In the genomic region with DNA sequence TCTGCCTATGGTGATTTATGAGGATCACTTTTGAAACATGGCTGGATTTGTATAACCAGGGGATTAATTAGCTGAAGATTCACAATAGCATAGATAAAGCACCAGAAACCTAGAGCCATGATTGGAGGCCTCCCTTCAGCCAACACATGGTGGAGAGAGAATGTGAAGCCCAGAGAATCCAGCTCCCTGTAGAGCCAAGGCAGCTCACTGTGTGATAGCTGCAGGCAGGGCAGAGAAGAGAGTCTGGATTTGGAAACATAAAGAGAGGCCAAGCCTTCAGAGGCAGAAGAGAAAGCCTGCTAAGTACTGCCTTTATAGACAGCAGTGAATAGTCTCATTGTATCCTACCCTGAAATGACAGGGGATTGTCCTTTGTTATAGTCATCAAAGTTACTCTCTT, we compare ENCODE assay signal across 15 mouse cellular contexts.
DNase-seq lines count a peak whose midpoint lies in the region; ATAC-seq lines count a peak whose summit lies in the region.
"Had no signal": no experiment of that assay in that cellular context is flagged by ENCODE, and none has a peak within 500 bp of the region (broad histone marks: within the 10 kb centered on the region; RNA-seq: fewer than 3 reads in every experiment).

No protein-coding gene starts in this region.

- peak overlapping the region; percentile 60; the same call in 1 of the 2 replicates for H3K27ac ChIP-seq in forebrain, embryonic 10.5 days
- no peak overlapping the region for H3K27ac ChIP-seq in forebrain, embryonic 15.5 days (replicated peaks)
- no peak overlapping the region for H3K27ac ChIP-seq in hindbrain, embryonic 11.5 days (ENCODE audit: low read depth, low read length)
- 0 out of 2 replicates have a peak overlapping the region, but pooled peaks have one; percentile 24 for H3K27ac ChIP-seq in midbrain, embryonic 15.5 days
- H3K27ac ChIP-seq: gastrocnemius, adult 2 months; heart, adult 2 months; intestine, embryonic 15.5 days; liver, embryonic 14.5 days had no signal

- DNase-seq in forebrain, embryonic 10.5 days (ENCODE audit: extremely low spot score, low spot score): no peak
- DNase-seq in embryo, embryonic 11 days: peak; percentile 7
- DNase-seq in hindbrain, embryonic 11.5 days (ENCODE audit: low spot score): peak; percentile 7
- no peak for DNase-seq in left cerebral cortex, adult 8-10 months (ENCODE audit: low spot score in 2 of 2)
- no peak for DNase-seq in cerebellum, adult 18-20 months
- no peak for DNase-seq in T-cell, adult 2 months (ENCODE audit: low spot score)
- DNase-seq: adrenal gland, postnatal 14 days; gastrocnemius, adult 2 months; heart, adult 2 months; kidney, postnatal 10 days had no signal

- ATAC-seq in forebrain, embryonic 15.5 days (replicated peaks): no peak
- no peak for ATAC-seq in hindbrain, embryonic 11.5 days (ENCODE audit: low FRiP score)
- ATAC-seq in midbrain, embryonic 15.5 days (replicated peaks): 0 out of 2 replicates have a peak, but pooled peaks have one; percentile 40
- ATAC-seq: intestine, embryonic 15.5 days; Patski had no signal

- H3K4me2 ChIP-seq in forebrain, embryonic 15.5 days (replicated peaks): no peak overlapping the region
- no peak overlapping the region for H3K4me2 ChIP-seq in hindbrain, embryonic 11.5 days (replicated peaks; ENCODE audit: low read depth, low read length)
- no peak overlapping the region for H3K4me2 ChIP-seq in midbrain, embryonic 15.5 days
- H3K4me2 ChIP-seq: intestine, embryonic 15.5 days had no signal

- no peaks in the 10 kb centered on the region for H3K27me3 ChIP-seq in forebrain, embryonic 10.5 days (ENCODE audit: poor library complexity, severe bottlenecking)
- no peaks in the 10 kb centered on the region for H3K27me3 ChIP-seq in forebrain, embryonic 15.5 days
- H3K27me3 ChIP-seq in hindbrain, embryonic 11.5 days (ENCODE audit: control insufficient read depth, insufficient read depth, low read length): no peaks in the 10 kb centered on the region
- H3K27me3 ChIP-seq in midbrain, embryonic 15.5 days (replicated peaks): no peaks in the 10 kb centered on the region
- H3K27me3 ChIP-seq: intestine, embryonic 15.5 days; Patski had no signal

- H3K4me3 ChIP-seq in forebrain, embryonic 10.5 days: no peak overlapping the region
- H3K4me3 ChIP-seq in forebrain, embryonic 15.5 days: no peak overlapping the region
- H3K4me3 ChIP-seq in hindbrain, embryonic 11.5 days (ENCODE audit: low read depth, low read length): no peak overlapping the region
- no peak overlapping the region for H3K4me3 ChIP-seq in midbrain, embryonic 15.5 days
- H3K4me3 ChIP-seq: gastrocnemius, adult 2 months; heart, adult 2 months; intestine, embryonic 15.5 days had no signal

- no peaks in the 10 kb centered on the region for H3K9me3 ChIP-seq in forebrain, embryonic 10.5 days
- H3K9me3 ChIP-seq in forebrain, embryonic 15.5 days: no peaks in the 10 kb centered on the region
- no peaks in the 10 kb centered on the region for H3K9me3 ChIP-seq in hindbrain, embryonic 11.5 days (ENCODE audit: control insufficient read depth, low read length)
- H3K9me3 ChIP-seq in midbrain, embryonic 15.5 days: no peaks in the 10 kb centered on the region
- H3K9me3 ChIP-seq: intestine, embryonic 15.5 days had no signal

- no peak overlapping the region for H3K9ac ChIP-seq in forebrain, embryonic 15.5 days (replicated peaks)
- H3K9ac ChIP-seq in hindbrain, embryonic 11.5 days (ENCODE audit: low read depth, low read length): no peak overlapping the region
- no peak overlapping the region for H3K9ac ChIP-seq in midbrain, embryonic 15.5 days
- H3K9ac ChIP-seq: intestine, embryonic 15.5 days; liver, embryonic 14.5 days had no signal

- peaks cover 34% of the 10 kb centered on the region for H3K4me1 ChIP-seq in forebrain, embryonic 10.5 days
- H3K4me1 ChIP-seq in forebrain, embryonic 15.5 days: peaks cover 25% of the 10 kb centered on the region
- peaks cover 4% of the 10 kb centered on the region for H3K4me1 ChIP-seq in hindbrain, embryonic 11.5 days (replicated peaks; ENCODE audit: control insufficient read depth, insufficient read depth, low read length)
- peaks cover 20% of the 10 kb centered on the region for H3K4me1 ChIP-seq in midbrain, embryonic 15.5 days
- H3K4me1 ChIP-seq: intestine, embryonic 15.5 days had no signal

- no peaks in the 10 kb centered on the region for H3K36me3 ChIP-seq in forebrain, embryonic 10.5 days (replicated peaks)
- no peaks in the 10 kb centered on the region for H3K36me3 ChIP-seq in forebrain, embryonic 15.5 days
- H3K36me3 ChIP-seq in hindbrain, embryonic 11.5 days (ENCODE audit: control insufficient read depth, insufficient read depth, low read length): no peaks in the 10 kb centered on the region
- no peaks in the 10 kb centered on the region for H3K36me3 ChIP-seq in midbrain, embryonic 15.5 days (replicated peaks)
- H3K36me3 ChIP-seq: intestine, embryonic 15.5 days had no signal

Comparison
In these comparisons a context has a peak if more than half of its experiments do, and no peak if none do; other contexts are left out.
1. H3K27ac ChIP-seq: peak in forebrain, embryonic 10.5 days (single experiment) and midbrain, embryonic 15.5 days (single experiment); none in forebrain, embryonic 15.5 days (single experiment) and hindbrain, embryonic 11.5 days (single experiment).
2. DNase-seq: peak in embryo, embryonic 11 days (single experiment) and hindbrain, embryonic 11.5 days (single experiment); none in forebrain, embryonic 10.5 days (single experiment), left cerebral cortex, adult 8-10 months (0 of 2), cerebellum, adult 18-20 months (0 of 2) and T-cell, adult 2 months (single experiment).